Mouse (Mus musculus): ENCODE data around the gene Dnah9. TPM values are rescaled to one million over a fixed set of nuclear protein-coding genes. Genes with fewer than 3 reads are reported as not detected.
A peak's percentile ranks its signal among the peaks of the same experiment; 100 is the strongest.

The Dnah9 gene
- total and polyA plus RNA-seq, 2 experiments from 2014 or later, result 2.3 to 4.9 TPM

GRCm38 (mm10) chr11:66072921-66073320 is 95.4 kb downstream of the Dnah9 start:
- Histone ChIP-seq H3K4me1 (ENCODE audit: insufficient read depth, low read length) (no peaks in the 10 kb centered on the region), H3K4me2 (ENCODE audit: low read depth, low read length, poor library complexity, severe bottlenecking) (no peak overlapping the region), H3K36me3 (ENCODE audit: insufficient read depth, low read length) (no peaks in the 10 kb centered on the region), H3K27me3 (ENCODE audit: insufficient read depth, low read length) (no peaks in the 10 kb centered on the region), H3K9ac (replicated peaks; ENCODE audit: low read length, poor library complexity, severe bottlenecking) (no peak overlapping the region), H3K27ac (ENCODE audit: low read depth, low read length) (no peak overlapping the region), H3K9me3 (ENCODE audit: low read length) (no peaks in the 10 kb centered on the region), H3K4me3 (ENCODE audit: low read depth, low read length) (no peak overlapping the region)
- no peak for ATAC-seq (ENCODE audit: low FRiP score)
- DNase-seq (ENCODE audit: low spot score), result peak; percentile 36
- no peak for TF ChIP-seq CTCF (IDR thresholded peaks at IDR 0.05)
- 81% methylated on average over 5 of the region's 5 CpGs for WGBS

- DNase-seq (ENCODE audit: low spot score) (no peak), ATAC-seq (ENCODE audit: low FRiP score) (no peak)
- no peak overlapping the region for H3K9ac ChIP-seq (replicated peaks; ENCODE audit: low read length, poor library complexity, severe bottlenecking)
- H3K27me3 ChIP-seq (ENCODE audit: insufficient read depth, low read length), result no peaks in the 10 kb centered on the region
- H3K9me3 ChIP-seq (ENCODE audit: low read length), result no peaks in the 10 kb centered on the region
- no peak overlapping the region for H3K4me3 ChIP-seq (ENCODE audit: low read depth, low read length)
- no peak overlapping the region for H3K27ac ChIP-seq (ENCODE audit: low read depth, low read length)
- H3K4me2 ChIP-seq (ENCODE audit: low read depth, low read length, poor library complexity, severe bottlenecking), result no peak overlapping the region
- TF ChIP-seq CTCF (IDR thresholded peaks at IDR 0.05), result no peak
- 78% methylated on average over 3 of the region's 3 CpGs for WGBS
- no peaks in the 10 kb centered on the region for H3K36me3 ChIP-seq (ENCODE audit: insufficient read depth, low read length)
- H3K4me1 ChIP-seq (ENCODE audit: insufficient read depth, low read length), result no peaks in the 10 kb centered on the region
Observed at GRCm38 (mm10) chr11:66058956-66059355, 109.4 kb downstream of the Dnah9 start.

- Histone ChIP-seq H3K4me1 (ENCODE audit: insufficient read depth, low read length) (0 out of 2 replicates have a peak, but pooled peaks cover 2% of the 10 kb centered on the region), H3K36me3 (ENCODE audit: insufficient read depth, low read length) (no peaks in the 10 kb centered on the region), H3K9me3 (ENCODE audit: low read length) (no peaks in the 10 kb centered on the region), H3K9ac (replicated peaks; ENCODE audit: low read length, poor library complexity, severe bottlenecking) (no peak overlapping the region), H3K4me3 (ENCODE audit: low read depth, low read length) (no peak overlapping the region), H3K27ac (ENCODE audit: low read depth, low read length) (no peak overlapping the region), H3K27me3 (ENCODE audit: insufficient read depth, low read length) (no peaks in the 10 kb centered on the region), H3K4me2 (ENCODE audit: low read depth, low read length, poor library complexity, severe bottlenecking) (no peak overlapping the region)
- WGBS, result 89% methylated on average over 3 of the region's 3 CpGs
- DNase-seq (ENCODE audit: low spot score) (no peak), ATAC-seq (ENCODE audit: low FRiP score) (no peak)
- TF ChIP-seq CTCF (IDR thresholded peaks at IDR 0.05), result no peak
Observed at GRCm38 (mm10) chr11:66051294-66051693, 117.1 kb downstream of the Dnah9 start.

GRCm38 (mm10) chr11:66049146-66049545 is 119.2 kb downstream of the Dnah9 start:
- peak; percentile 60 for DNase-seq (ENCODE audit: low spot score)
- no peak overlapping the region for H3K27ac ChIP-seq (ENCODE audit: low read depth, low read length)
- ATAC-seq (ENCODE audit: low FRiP score), result no peak
- no peaks in the 10 kb centered on the region for H3K36me3 ChIP-seq (ENCODE audit: insufficient read depth, low read length)
- H3K27me3 ChIP-seq (ENCODE audit: insufficient read depth, low read length), result no peaks in the 10 kb centered on the region
- WGBS, result 76% methylated on average over 4 of the region's 4 CpGs
- H3K4me1 ChIP-seq (ENCODE audit: insufficient read depth, low read length), result 0 out of 2 replicates have a peak, but pooled peaks cover 2% of the 10 kb centered on the region
- no peak overlapping the region for H3K9ac ChIP-seq (replicated peaks; ENCODE audit: low read length, poor library complexity, severe bottlenecking)
- no peaks in the 10 kb centered on the region for H3K9me3 ChIP-seq (ENCODE audit: low read length)
- H3K4me3 ChIP-seq (ENCODE audit: low read depth, low read length), result no peak overlapping the region
- no peak overlapping the region for H3K4me2 ChIP-seq (ENCODE audit: low read depth, low read length, poor library complexity, severe bottlenecking)
- no peak for TF ChIP-seq CTCF (IDR thresholded peaks at IDR 0.05)

- Histone ChIP-seq H3K4me3 (ENCODE audit: low read depth, low read length) (no peak overlapping the region), H3K4me1 (ENCODE audit: insufficient read depth, low read length) (0 out of 2 replicates have a peak, but pooled peaks cover 2% of the 10 kb centered on the region), H3K9me3 (ENCODE audit: low read length) (no peaks in the 10 kb centered on the region), H3K36me3 (ENCODE audit: insufficient read depth, low read length) (no peaks in the 10 kb centered on the region), H3K27me3 (ENCODE audit: insufficient read depth, low read length) (no peaks in the 10 kb centered on the region), H3K27ac (ENCODE audit: low read depth, low read length) (no peak overlapping the region), H3K9ac (replicated peaks; ENCODE audit: low read length, poor library complexity, severe bottlenecking) (no peak overlapping the region), H3K4me2 (ENCODE audit: low read depth, low read length, poor library complexity, severe bottlenecking) (no peak overlapping the region)
- TF ChIP-seq CTCF (IDR thresholded peaks at IDR 0.05), result no peak
- ATAC-seq (ENCODE audit: low FRiP score) (no peak), DNase-seq (ENCODE audit: low spot score) (peak; percentile 73)
- 66% methylated on average over 4 of the region's 4 CpGs for WGBS
Observed at GRCm38 (mm10) chr11:66046594-66047193, 121.7 kb downstream of the Dnah9 start.

GRCm38 (mm10) chr11:66043635-66044034 is 124.7 kb downstream of the Dnah9 start:
- H3K9me3 ChIP-seq (ENCODE audit: low read length), result no peaks in the 10 kb centered on the region
- H3K9ac ChIP-seq (replicated peaks; ENCODE audit: low read length, poor library complexity, severe bottlenecking), result no peak overlapping the region
- no peak overlapping the region for H3K4me3 ChIP-seq (ENCODE audit: low read depth, low read length)
- TF ChIP-seq CTCF (IDR thresholded peaks at IDR 0.05), result no peak
- H3K27ac ChIP-seq (ENCODE audit: low read depth, low read length), result no peak overlapping the region
- no peak overlapping the region for H3K4me2 ChIP-seq (ENCODE audit: low read depth, low read length, poor library complexity, severe bottlenecking)
- H3K27me3 ChIP-seq (ENCODE audit: insufficient read depth, low read length), result no peaks in the 10 kb centered on the region
- no peak for ATAC-seq (ENCODE audit: low FRiP score)
- no peak for DNase-seq (ENCODE audit: low spot score)
- 0 out of 2 replicates have a peak, but pooled peaks cover 2% of the 10 kb centered on the region for H3K4me1 ChIP-seq (ENCODE audit: insufficient read depth, low read length)
- H3K36me3 ChIP-seq (ENCODE audit: insufficient read depth, low read length), result no peaks in the 10 kb centered on the region
- WGBS, result 74% methylated on average over 6 of the region's 6 CpGs
